Mouse (Mus musculus): Measurements from ENCODE around the gene Cdk15. TPM values are rescaled to one million over a fixed set of nuclear protein-coding genes. Genes with fewer than 3 reads are reported as not detected.

Gene Cdk15
- polyA plus RNA-seq, 1 experiment from 2014 or later: not detected

- Histone ChIP-seq H3K4me1 (replicated peaks) (peaks cover 28% of the 10 kb centered on the region), H3K4me2 (peak within 1 kb of the TSS; percentile 96), H3K27ac (peak within 1 kb of the TSS; percentile 78), H3K4me3 (replicated peaks) (peak within 1 kb of the TSS; percentile 87), H3K27me3 (no peaks in the 10 kb centered on the region), H3K9me3 (replicated peaks) (no peaks in the 10 kb centered on the region), H3K36me3 (no peaks in the 10 kb centered on the region), H3K9ac (peak within 1 kb of the TSS; percentile 89)
- ATAC-seq (ENCODE audit: low read depth) (peak; percentile 91), DNase-seq (peak; percentile 93)
- under 1% methylated on average over 50 of the region's 58 CpGs for WGBS (ENCODE audit: insufficient replicate concordance)
These were observed 19.8 kb upstream of the Cdk15 start, which contains the start of gene Als2 for GRCm38 (mm10) chr1:59236856-59237441. Gene Als2 (minus strand): TSS chr1:59237231.

GRCm38 (mm10) chr1:59237614-59238211, 19.0 kb upstream of the Cdk15 start:
- WGBS (ENCODE audit: insufficient replicate concordance): under 1% methylated on average over 19 of the region's 19 CpGs
- Histone ChIP-seq H3K9me3 (replicated peaks) (no peaks in the 10 kb centered on the region), H3K36me3 (no peaks in the 10 kb centered on the region), H3K4me1 (replicated peaks) (peaks cover 28% of the 10 kb centered on the region), H3K27ac (peak overlapping the region; percentile 70), H3K9ac (peak overlapping the region; percentile 65), H3K4me2 (peak overlapping the region; percentile 96), H3K4me3 (replicated peaks) (peak overlapping the region; percentile 87), H3K27me3 (no peaks in the 10 kb centered on the region)
- DNase-seq: peak; percentile 62
- ATAC-seq (ENCODE audit: low read depth): peak; percentile 49

- Histone ChIP-seq H3K36me3 (no peaks in the 10 kb centered on the region), H3K27me3 (no peaks in the 10 kb centered on the region), H3K4me2 (no peak overlapping the region), H3K27ac (no peak overlapping the region), H3K9me3 (replicated peaks) (no peaks in the 10 kb centered on the region), H3K4me3 (replicated peaks) (no peak overlapping the region), H3K4me1 (replicated peaks) (peaks cover 8% of the 10 kb centered on the region; the same call in 1 of the 2 replicates), H3K9ac (no peak overlapping the region)
- DNase-seq (no peak), ATAC-seq (ENCODE audit: low read depth) (no peak)
- 49% methylated on average over 2 of the region's 2 CpGs for WGBS (ENCODE audit: insufficient replicate concordance)
These were observed 12.9 kb upstream of the Cdk15 start for GRCm38 (mm10) chr1:59243770-59244169.

GRCm38 (mm10) chr1:59247602-59248001, 9.1 kb upstream of the Cdk15 start:
- DNase-seq (no peak), ATAC-seq (ENCODE audit: low read depth) (no peak)
- Histone ChIP-seq H3K4me2 (no peak overlapping the region), H3K9ac (no peak overlapping the region), H3K36me3 (no peaks in the 10 kb centered on the region), H3K4me3 (replicated peaks) (no peak overlapping the region), H3K9me3 (replicated peaks) (no peaks in the 10 kb centered on the region), H3K4me1 (replicated peaks) (no peaks in the 10 kb centered on the region), H3K27ac (no peak overlapping the region), H3K27me3 (no peaks in the 10 kb centered on the region)
- WGBS (ENCODE audit: insufficient replicate concordance): 7% methylated on average over 9 of the region's 9 CpGs

- no peak overlapping the region for H3K9ac ChIP-seq
- 16% methylated on average over 5 of the region's 7 CpGs for WGBS (ENCODE audit: insufficient replicate concordance)
- H3K36me3 ChIP-seq: no peaks in the 10 kb centered on the region
- no peak overlapping the region for H3K4me3 ChIP-seq (replicated peaks)
- DNase-seq (no peak), ATAC-seq (ENCODE audit: low read depth) (no peak)
- H3K4me1 ChIP-seq (replicated peaks): no peaks in the 10 kb centered on the region
- H3K27ac ChIP-seq: no peak overlapping the region
- no peaks in the 10 kb centered on the region for H3K9me3 ChIP-seq (replicated peaks)
- H3K27me3 ChIP-seq: peaks cover 9% of the 10 kb centered on the region; the same call in 1 of the 2 replicates
- 0 out of 2 replicates have a peak overlapping the region, but pooled peaks have one; percentile 48 for H3K4me2 ChIP-seq
These were observed 3.9 kb upstream of the Cdk15 start for GRCm38 (mm10) chr1:59252762-59253161.

- no peaks in the 10 kb centered on the region for H3K36me3 ChIP-seq
- peak overlapping the region; percentile 48 for H3K4me2 ChIP-seq
- no peaks in the 10 kb centered on the region for H3K9me3 ChIP-seq (replicated peaks)
- H3K9ac ChIP-seq: no peak overlapping the region
- no peaks in the 10 kb centered on the region for H3K4me1 ChIP-seq (replicated peaks)
- no peak overlapping the region for H3K4me3 ChIP-seq (replicated peaks)
- WGBS (ENCODE audit: insufficient replicate concordance): 16% methylated on average over 18 of the region's 18 CpGs
- DNase-seq: no peak
- H3K27ac ChIP-seq: no peak overlapping the region
- peaks cover 9% of the 10 kb centered on the region; the same call in 1 of the 2 replicates for H3K27me3 ChIP-seq
- ATAC-seq (ENCODE audit: low read depth): no peak
These were observed 3.3 kb upstream of the Cdk15 start for GRCm38 (mm10) chr1:59253301-59253909.

GRCm38 (mm10) chr1:59257736-59258135, 1.0 kb downstream of the Cdk15 start:
- ATAC-seq (ENCODE audit: low read depth) (no peak), DNase-seq (no peak)
- Histone ChIP-seq H3K4me3 (replicated peaks) (no peak overlapping the region), H3K36me3 (no peaks in the 10 kb centered on the region), H3K27me3 (peaks cover 9% of the 10 kb centered on the region; the same call in 1 of the 2 replicates), H3K4me2 (no peak overlapping the region), H3K4me1 (replicated peaks) (no peaks in the 10 kb centered on the region), H3K9me3 (replicated peaks) (no peaks in the 10 kb centered on the region), H3K9ac (no peak overlapping the region), H3K27ac (no peak overlapping the region)
- 60% methylated on average over 3 of the region's 3 CpGs for WGBS (ENCODE audit: insufficient replicate concordance)

- Histone ChIP-seq H3K27me3 (no peaks in the 10 kb centered on the region), H3K4me1 (replicated peaks) (no peaks in the 10 kb centered on the region), H3K27ac (no peak overlapping the region), H3K4me2 (no peak overlapping the region), H3K9ac (no peak overlapping the region), H3K4me3 (replicated peaks) (no peak overlapping the region), H3K9me3 (replicated peaks) (no peaks in the 10 kb centered on the region), H3K36me3 (no peaks in the 10 kb centered on the region)
- DNase-seq (no peak), ATAC-seq (ENCODE audit: low read depth) (no peak)
- 28% methylated on average over 8 of the region's 8 CpGs for WGBS (ENCODE audit: insufficient replicate concordance)
These were observed 12.2 kb downstream of the Cdk15 start for GRCm38 (mm10) chr1:59268931-59269330.

- Histone ChIP-seq H3K9me3 (replicated peaks) (no peaks in the 10 kb centered on the region), H3K9ac (no peak overlapping the region), H3K27ac (no peak overlapping the region), H3K27me3 (no peaks in the 10 kb centered on the region), H3K4me2 (no peak overlapping the region), H3K4me3 (replicated peaks) (no peak overlapping the region), H3K4me1 (replicated peaks) (no peaks in the 10 kb centered on the region), H3K36me3 (no peaks in the 10 kb centered on the region)
- DNase-seq: no peak
- WGBS (ENCODE audit: insufficient replicate concordance): 75% methylated on average over 6 of the region's 6 CpGs
- no peak for ATAC-seq (ENCODE audit: low read depth)
These were observed 12.8 kb downstream of the Cdk15 start for GRCm38 (mm10) chr1:59269466-59269865.

- ATAC-seq (ENCODE audit: low read depth): no peak
- H3K27me3 ChIP-seq: no peaks in the 10 kb centered on the region
- no peak overlapping the region for H3K4me2 ChIP-seq
- no peaks in the 10 kb centered on the region for H3K9me3 ChIP-seq (replicated peaks)
- H3K4me3 ChIP-seq (replicated peaks): no peak overlapping the region
- H3K27ac ChIP-seq: no peak overlapping the region
- DNase-seq: no peak
- WGBS (ENCODE audit: insufficient replicate concordance): 69% methylated on average over 20 of the region's 20 CpGs
- no peak overlapping the region for H3K9ac ChIP-seq
- H3K36me3 ChIP-seq: no peaks in the 10 kb centered on the region
- no peaks in the 10 kb centered on the region for H3K4me1 ChIP-seq (replicated peaks)
These were observed 13.4 kb downstream of the Cdk15 start for GRCm38 (mm10) chr1:59269951-59270689.

- DNase-seq (no peak), ATAC-seq (ENCODE audit: low read depth) (no peak)
- WGBS (ENCODE audit: insufficient replicate concordance): 68% methylated on average over 3 of the region's 3 CpGs
- Histone ChIP-seq H3K9me3 (replicated peaks) (no peaks in the 10 kb centered on the region), H3K36me3 (no peaks in the 10 kb centered on the region), H3K4me2 (no peak overlapping the region), H3K4me3 (replicated peaks) (no peak overlapping the region), H3K27ac (no peak overlapping the region), H3K4me1 (replicated peaks) (no peaks in the 10 kb centered on the region), H3K27me3 (no peaks in the 10 kb centered on the region), H3K9ac (no peak overlapping the region)
These were observed 15.5 kb downstream of the Cdk15 start for GRCm38 (mm10) chr1:59272189-59272588.
